7 mouse cellular contexts compared by ENCODE assay signal in the genomic region with DNA sequence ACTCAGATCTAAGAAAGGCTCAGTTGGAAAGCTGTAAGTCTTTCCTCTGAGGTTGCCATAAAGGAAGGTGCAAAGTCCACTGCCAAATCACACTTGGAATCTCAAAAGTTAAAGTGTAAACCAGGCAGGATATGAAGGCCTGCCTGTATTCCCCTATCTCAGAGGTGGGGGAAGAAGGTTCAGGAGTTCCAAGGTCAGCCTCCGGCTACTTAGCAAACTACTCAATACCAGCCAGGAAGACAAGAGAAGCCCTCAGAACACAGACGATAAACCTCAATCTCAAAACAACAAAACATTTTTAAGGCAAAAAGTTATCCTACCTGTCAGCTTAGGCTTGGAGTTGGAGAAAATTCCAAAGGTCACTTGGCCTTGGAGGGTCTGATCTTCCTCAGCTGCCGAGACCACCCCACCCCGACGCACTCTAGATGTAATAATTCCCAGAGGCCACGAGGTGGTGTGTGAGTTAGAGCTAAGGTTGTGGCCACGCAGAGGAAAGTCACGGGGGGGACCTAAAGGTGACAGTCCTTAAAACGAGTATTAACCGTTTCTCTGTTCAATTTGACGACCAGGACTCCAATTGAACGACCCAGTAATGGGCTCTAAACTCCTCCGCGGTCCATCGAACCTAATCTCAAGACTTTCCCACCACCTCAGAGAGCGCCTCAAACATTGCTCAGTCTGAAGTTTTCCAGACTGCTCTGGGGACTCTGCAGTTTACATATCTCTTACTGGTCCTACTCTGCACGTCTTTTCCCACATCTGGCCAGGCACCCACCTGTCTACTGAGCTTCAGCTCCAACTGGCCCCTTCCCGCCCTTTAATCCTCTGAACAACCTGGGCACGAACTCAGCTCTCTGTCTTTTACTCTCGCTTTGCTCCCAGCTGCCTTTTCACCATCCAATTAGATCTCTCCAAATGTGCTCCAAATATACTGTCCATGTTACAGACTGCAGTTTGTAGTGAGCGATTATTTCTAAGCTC. TPM values are rescaled to one million over a fixed set of nuclear protein-coding genes. Genes with fewer than 3 reads are reported as not detected.
A peak's percentile ranks its signal among the peaks of the same experiment; 100 is the strongest.
DNase-seq lines count a peak whose midpoint lies in the region; ATAC-seq and TF ChIP-seq lines count a peak whose summit lies in the region.

No protein-coding gene starts in this region.

- TF ChIP-seq EP300 in CH12.LX (IDR thresholded peaks at IDR 0.05; ENCODE audit: low read length), result no peak

- peak overlapping the region; percentile 71 for H3K4me2 ChIP-seq in CH12.LX (ENCODE audit: insufficient read depth, low read depth, poor library complexity, severe bottlenecking)
- H3K4me2 ChIP-seq in heart, embryonic 15.5 days, result peak overlapping the region; percentile 96
- H3K4me2 ChIP-seq in kidney, postnatal 0 days (ENCODE audit: low read length), result peak overlapping the region; percentile 86

- H3K9ac ChIP-seq in CH12.LX (ENCODE audit: insufficient read depth, low read depth), result no peak overlapping the region
- H3K9ac ChIP-seq in heart, embryonic 15.5 days, result peak overlapping the region; percentile 12; the same call in 1 of the 2 replicates
- peak overlapping the region; percentile 93 for H3K9ac ChIP-seq in kidney, postnatal 0 days (ENCODE audit: low read depth, low read length)

- peaks cover 0 to 7% of the 10 kb centered on the region in 2 experiments; a peak in 2 of 4 replicates for H3K4me1 ChIP-seq in CH12.LX (ENCODE audit: control insufficient read depth in 1 of 2, insufficient read depth in 2 of 2)
- peaks cover 8% of the 10 kb centered on the region for H3K4me1 ChIP-seq in heart, embryonic 15.5 days (replicated peaks)
- peaks cover 18% of the 10 kb centered on the region; the same call in 1 of the 2 replicates for H3K4me1 ChIP-seq in kidney, postnatal 0 days (replicated peaks; ENCODE audit: insufficient read depth, low read length)

- no peaks in the 10 kb centered on the region for H3K79me2 ChIP-seq in CH12.LX (replicated peaks; ENCODE audit: control insufficient read depth, extremely low read depth, insufficient read depth, poor library complexity, severe bottlenecking)

- H3K27me3 ChIP-seq in CH12.LX (replicated peaks), result peaks cover 3% of the 10 kb centered on the region
- no peaks in the 10 kb centered on the region for H3K27me3 ChIP-seq in heart, embryonic 15.5 days
- no peaks in the 10 kb centered on the region for H3K27me3 ChIP-seq in kidney, postnatal 0 days (ENCODE audit: insufficient read depth, low read length)

- peak overlapping the region in 2 of 3 experiments; percentile 35 to 65 for H3K4me3 ChIP-seq in CH12.LX (replicated peaks in 1 of 3; ENCODE audit: low read depth in 2 of 3, low read length in 2 of 3, poor library complexity in 1 of 3)
- H3K4me3 ChIP-seq in heart, embryonic 15.5 days, result peak overlapping the region; percentile 92
- H3K4me3 ChIP-seq in kidney, postnatal 0 days (replicated peaks; ENCODE audit: low read depth, low read length), result peak overlapping the region; percentile 85

- TF ChIP-seq POLR2A in CH12.LX (IDR thresholded peaks at IDR 0.05; ENCODE audit: low read depth, low read length), result no peak

- no peaks in the 10 kb centered on the region for H3K9me3 ChIP-seq in CH12.LX (replicated peaks; ENCODE audit: low read length)
- H3K9me3 ChIP-seq in heart, embryonic 15.5 days (replicated peaks), result no peaks in the 10 kb centered on the region
- no peaks in the 10 kb centered on the region for H3K9me3 ChIP-seq in kidney, postnatal 0 days (replicated peaks; ENCODE audit: low read length)

- no peaks in the 10 kb centered on the region for H3K36me3 ChIP-seq in CH12.LX (replicated peaks in 1 of 2; ENCODE audit: control insufficient read depth in 1 of 2, insufficient read depth in 1 of 2, low read length in 1 of 2)
- no peaks in the 10 kb centered on the region for H3K36me3 ChIP-seq in heart, embryonic 15.5 days
- no peaks in the 10 kb centered on the region for H3K36me3 ChIP-seq in kidney, postnatal 0 days (ENCODE audit: insufficient read depth, low read length)

- dilution Hi-C loops in CH12.LX (cut with MboI; ENCODE audit: extremely low pct_ligation_motif_present, extremely low pct_unique_long_range_greater_than_20kb, low sequenced_read_pairs), result no loop called here

- peak; percentile 24 for TF ChIP-seq RAD21 in CH12.LX (IDR thresholded peaks at IDR 0.05; ENCODE audit: low read depth, low read length)

- in situ Hi-C loops in CH12.LX (cut with MboI; ENCODE audit: low pct_ligation_motif_present, low pct_unique_long_range_greater_than_20kb, low sequenced_read_pairs), result loop anchor here (5.0 kb wide), 1 partner anchor 155 kb away; a partner anchor contains a TSS

- no peak overlapping the region for H3K27ac ChIP-seq in CH12.LX (ENCODE audit: insufficient read depth, low read depth)
- no peak overlapping the region for H3K27ac ChIP-seq in heart, embryonic 15.5 days
- H3K27ac ChIP-seq in kidney, postnatal 0 days, result peak overlapping the region; percentile 91

- DNase-seq in CH12.LX (ENCODE audit: extremely low read depth), result peak; percentile 14
- peak; percentile 71 for DNase-seq in R1 (ENCODE audit: low read depth, low spot score)
- DNase-seq in embryo, embryonic 10.5 days (ENCODE audit: low spot score), result peak; percentile 76
- DNase-seq in kidney, postnatal 0 days (ENCODE audit: low spot score), result peak; percentile 67
- DNase-seq in lung, postnatal 14 days, result peak; percentile 43
- DNase-seq in retina, postnatal 1 day, result peak; percentile 70

- peak in 1 of 2 experiments; percentile 50; a peak in 2 of 4 replicates for TF ChIP-seq CTCF in CH12.LX (conservative IDR thresholded peaks at IDR 0.05 in 1 of 2, IDR thresholded peaks at IDR 0.05 in 1 of 2; ENCODE audit: low read depth in 2 of 2, low read length in 2 of 2)
- peak; percentile 67 for TF ChIP-seq CTCF in kidney, postnatal 0 days (IDR thresholded peaks at IDR 0.05; ENCODE audit: low read depth)

- 8% methylated on average over 21 of the region's 21 CpGs for WGBS in heart, embryonic 15.5 days
- WGBS in kidney, postnatal 0 days, result 4% methylated on average over 21 of the region's 21 CpGs

- ATAC-seq in heart, embryonic 15.5 days (replicated peaks; ENCODE audit: insufficient number of reproducible peaks, insufficient read depth, low FRiP score, low read depth), result no peak
- peak; percentile 68 for ATAC-seq in kidney, postnatal 0 days (replicated peaks; ENCODE audit: low FRiP score, low read depth)

TF ChIP-seq in CH12.LX, 34 proteins besides CTCF, POLR2A, EP300 and RAD21:
- TF ChIP-seq BHLHE40 (IDR thresholded peaks at IDR 0.05; ENCODE audit: low read depth, low read length) (no peak), JUND (conservative IDR thresholded peaks at IDR 0.05; ENCODE audit: low read depth, low read length) (no peak), MAFK (IDR thresholded peaks at IDR 0.05; ENCODE audit: insufficient replicate concordance, low read length) (no peak), SMC3 (IDR thresholded peaks at IDR 0.05; ENCODE audit: low read depth, low read length) (peak; percentile 33), MYC (IDR thresholded peaks at IDR 0.05; ENCODE audit: low read depth, low read length) (no peak)
TF ChIP-seq in CH12.LX: peak in this region for 1.

RNA-seq across cellular contexts. Expression of a gene that starts 0.9 kb away (rescaled TPM):
- total RNA-seq in CH12.LX (2012; rRNA removed) (0.88 and 0.93 TPM in 2 replicates), CH12.LX (2014; rRNA removed) (2.7 and 2.9 TPM in 2 replicates)
- 3.5 TPM in 2 replicates for polyA plus RNA-seq in CH12.LX (2012; ENCODE audit: insufficient read length, low read depth)
- 6.7 and 8.8 TPM in 2 replicates for polyA plus RNA-seq in heart, embryonic 15.5 days (2015; fragmentation: Nextera tagmentation; extraction: Ambion mirVana)
- polyA plus RNA-seq in kidney, postnatal 0 days (2015; fragmentation: Nextera tagmentation; extraction: Ambion mirVana), result 23.2 and 23.4 TPM in 2 replicates

RNA-seq across cellular contexts. Expression of a gene that starts 37.4 kb away (rescaled TPM):
- total RNA-seq in CH12.LX (2012; rRNA removed) (not detected in 2 replicates), CH12.LX (2014; rRNA removed) (not detected in 2 replicates)
- not detected in 2 replicates for polyA plus RNA-seq in CH12.LX (2012; ENCODE audit: insufficient read length, low read depth)
- not detected in 2 replicates for polyA plus RNA-seq in heart, embryonic 15.5 days (2015; fragmentation: Nextera tagmentation; extraction: Ambion mirVana)
- 1.2 and 1.4 TPM in 2 replicates for polyA plus RNA-seq in kidney, postnatal 0 days (2015; fragmentation: Nextera tagmentation; extraction: Ambion mirVana)

Comparison
In these comparisons a context has a peak if more than half of its experiments do, and no peak if none do; other contexts are left out.
1. DNase-seq: peak in every context shown above with its lines; median percentile 76 in embryo, embryonic 10.5 days; 71 in R1; 70 in retina, postnatal 1 day; 67 in kidney, postnatal 0 days; 43 in lung, postnatal 14 days; 14 in CH12.LX.